Mouse (Mus musculus) small intestine, adult 2 months (tissue): ENCODE measurements around the gene B230217C12Rik.

ENCODE experiments used
- CTCF ChIP-seq: fragments of 200-500 bp; IDR thresholded peaks from 2 replicates; pipeline ENCODE4 v1.5.1; 2012; ENCODE audit warnings: low read depth, mild to moderate bottlenecking, control low read depth, inconsistent platforms, low read length, moderate library complexity, mixed read lengths; ENCODE audit not compliant: insufficient replicate concordance, insufficient read length; ENCODE audit errors: extremely low read depth
- POLR2A ChIP-seq: fragments of 200-500 bp; IDR thresholded peaks from 2 replicates; pipeline ENCODE4 v1.6.1; 2012; ENCODE audit warnings: low read depth, mild to moderate bottlenecking, control low read depth, inconsistent platforms, low read length, moderate library complexity

DNA sequence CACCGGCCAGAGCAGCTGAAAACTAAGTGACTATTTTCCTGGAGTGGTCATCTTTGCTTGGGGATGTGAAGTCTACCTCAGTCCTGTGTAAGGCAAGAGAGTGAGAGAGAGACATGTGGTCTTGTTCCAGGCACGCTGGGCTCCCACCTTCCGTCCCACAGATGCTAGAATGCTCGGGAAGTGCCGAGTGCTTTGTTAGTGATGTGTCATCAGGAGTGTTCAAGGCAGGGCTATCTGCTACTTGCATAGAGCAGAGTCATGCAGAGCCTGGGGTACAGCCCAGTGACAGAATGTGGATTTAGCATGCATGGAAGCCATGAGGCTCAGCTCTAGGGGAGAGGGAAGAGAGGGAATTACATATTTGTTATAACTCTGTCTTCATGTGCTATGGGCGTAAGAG is 12.9 kb upstream of the B230217C12Rik start:
- TF ChIP-seq POLR2A = no peak
- no peak for TF ChIP-seq CTCF
